Mouse (Mus musculus) midbrain, embryonic 15.5 days (tissue): ENCODE data around the gene Ctps2. TPM values are rescaled to one million over a fixed set of nuclear protein-coding genes. Genes with fewer than 3 reads are reported as not detected.
A peak's percentile ranks its signal among the peaks of the same experiment; 100 is the strongest.

Experiments
- ATAC-seq: fragments of 200-750 bp; cut with Nextera tagmentation; replicated peaks from 2 replicates; pipeline ENCODE4 v1.8.0; 2017; ENCODE audit warnings: moderate TSS enrichment
- H3K27ac ChIP-seq: fragments of 300-500 bp; sonication (generic); 2 replicates; pipeline ENCODE4 v1.5.1; 2015; ENCODE audit warnings: mild to moderate bottlenecking, inconsistent platforms
- H3K27me3 ChIP-seq: fragments of 300-500 bp; sonication (generic); replicated peaks from 2 replicates; pipeline ENCODE4 v1.6.1; 2015; ENCODE audit warnings: inconsistent platforms
- H3K36me3 ChIP-seq: fragments of 300-500 bp; sonication (generic); replicated peaks from 2 replicates; pipeline ENCODE4 v1.6.1; 2015; ENCODE audit warnings: inconsistent platforms
- H3K4me1 ChIP-seq: fragments of 300-500 bp; sonication (generic); 2 replicates; pipeline ENCODE4 v1.6.1; 2015; ENCODE audit warnings: inconsistent platforms
- H3K4me2 ChIP-seq: fragments of 300-500 bp; sonication (generic); 2 replicates; pipeline ENCODE4 v1.6.1; 2015; ENCODE audit warnings: inconsistent platforms, mild to moderate bottlenecking, moderate library complexity
- H3K4me3 ChIP-seq: fragments of 300-500 bp; sonication (generic); 2 replicates; pipeline ENCODE4 v1.5.1; 2015; ENCODE audit warnings: mild to moderate bottlenecking, inconsistent platforms
- H3K9ac ChIP-seq: fragments of 300-500 bp; sonication (generic); 2 replicates; pipeline ENCODE4 v1.6.1; 2015; ENCODE audit warnings: mild to moderate bottlenecking, inconsistent platforms
- H3K9me3 ChIP-seq: fragments of 300-500 bp; sonication (generic); 2 replicates; pipeline ENCODE4 v1.6.1; 2016; ENCODE audit warnings: inconsistent platforms
- WGBS: fragments of 180-500 bp; shearing (Covaris S2); methylation state at CpG from one replicate; pipeline ENCODE4 v1.1.7; 2015; ENCODE audit warnings: mixed read lengths; 5-methylcytosine and 5-hydroxymethylcytosine counted together
- microRNA counts: library from miRNA; unstranded; fragments of <30 nt; microRNA quantifications from one replicate; lab custom pipeline; 2016
- microRNA-seq: library from miRNA; unstranded; fragments of <30 nt; microRNA quantifications from one replicate; pipeline ENCODE4, GENCODE M21; 2016
- polyA plus RNA-seq: library from polyadenylated mRNA; unstranded; fragments of >200 nt; fragmentation: Nextera tagmentation; extraction: Ambion mirVana; gene quantifications from 2 replicates; pipeline ENCODE4 v1.2.1, GENCODE M21; 2015

The Ctps2 gene
- polyA plus RNA-seq, 1 experiment from 2014 or later = 101 TPM

DNA sequence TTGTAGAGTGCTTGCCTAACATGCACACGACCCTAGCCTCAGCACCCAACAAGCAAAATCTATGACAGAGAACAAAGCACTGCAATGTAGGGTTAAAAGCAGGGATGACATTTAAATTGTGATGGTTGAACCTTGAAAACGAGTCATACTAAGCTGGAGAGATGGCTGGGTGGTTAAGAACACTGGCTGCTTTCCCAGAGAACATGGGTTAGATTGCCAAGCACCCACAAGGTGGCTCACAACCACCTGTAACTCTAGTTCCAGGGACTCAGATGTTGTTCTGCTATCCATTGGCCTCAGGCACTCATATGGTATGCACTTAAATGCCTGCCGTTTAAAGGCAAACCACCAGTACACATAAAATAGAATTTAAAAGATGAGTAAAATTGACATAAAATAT is 91.1 kb downstream of the Ctps2 start:
- H3K27me3 ChIP-seq = no peaks in the 10 kb centered on the region
- H3K9ac ChIP-seq = no peak overlapping the region
- H3K4me3 ChIP-seq = no peak overlapping the region
- 84% methylated on average over 3 of the region's 3 CpGs for WGBS
- no peak overlapping the region for H3K27ac ChIP-seq
- no peaks in the 10 kb centered on the region for H3K9me3 ChIP-seq
- H3K36me3 ChIP-seq = no peaks in the 10 kb centered on the region
- H3K4me2 ChIP-seq = no peak overlapping the region
- no peak for ATAC-seq
- no peaks in the 10 kb centered on the region for H3K4me1 ChIP-seq

GRCm38 (mm10) chrX:163027864-163028263 is 126.8 kb downstream of the Ctps2 start:
- H3K27me3 ChIP-seq = peaks cover 4% of the 10 kb centered on the region
- H3K4me2 ChIP-seq = no peak overlapping the region
- H3K4me3 ChIP-seq = no peak overlapping the region
- no peaks in the 10 kb centered on the region for H3K4me1 ChIP-seq
- 0 out of 2 replicates have a peak, but pooled peaks cover 3% of the 10 kb centered on the region for H3K36me3 ChIP-seq
- H3K9ac ChIP-seq = no peak overlapping the region
- H3K27ac ChIP-seq = no peak overlapping the region
- ATAC-seq = no peak
- no peaks in the 10 kb centered on the region for H3K9me3 ChIP-seq

- Histone ChIP-seq H3K36me3 (no peaks in the 10 kb centered on the region), H3K9ac (no peak overlapping the region), H3K27ac (no peak overlapping the region), H3K4me2 (no peak overlapping the region), H3K4me1 (no peaks in the 10 kb centered on the region), H3K27me3 (no peaks in the 10 kb centered on the region; the same call in 1 of the 2 replicates), H3K9me3 (no peaks in the 10 kb centered on the region), H3K4me3 (no peak overlapping the region)
- ATAC-seq = no peak
- WGBS = 45% methylated on average over 3 of the region's 3 CpGs
Measured at GRCm38 (mm10) chrX:163038767-163039166, 137.7 kb downstream of the Ctps2 start.

DNA sequence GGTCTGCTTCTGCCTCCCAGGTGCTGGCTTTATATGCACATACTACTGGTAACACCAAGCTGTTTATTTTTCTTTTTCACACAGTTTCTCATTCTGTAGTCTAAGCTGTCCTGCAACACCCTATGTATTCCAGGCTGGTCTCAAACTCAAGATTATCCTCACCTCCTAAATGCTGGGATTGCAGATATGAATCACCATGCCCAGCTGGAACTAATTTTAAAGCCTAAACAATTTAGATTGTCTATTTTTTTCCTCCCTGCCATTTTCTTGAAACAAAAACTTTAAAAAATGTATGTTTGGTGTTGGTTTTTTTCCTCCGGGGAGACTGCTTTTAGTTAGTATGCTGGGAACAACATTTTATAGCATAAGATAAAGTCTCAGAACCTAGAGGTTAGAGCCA is 141.7 kb downstream of the Ctps2 start:
- Histone ChIP-seq H3K36me3 (no peaks in the 10 kb centered on the region), H3K9ac (no peak overlapping the region), H3K4me3 (no peak overlapping the region), H3K27me3 (peaks cover 10% of the 10 kb centered on the region), H3K4me1 (no peaks in the 10 kb centered on the region), H3K4me2 (no peak overlapping the region), H3K27ac (no peak overlapping the region), H3K9me3 (no peaks in the 10 kb centered on the region)
- WGBS = 90% methylated on average over 1 of the region's 1 CpGs
- no peak for ATAC-seq

GRCm38 (mm10) chrX:163063936-163064335 is 162.9 kb downstream of the Ctps2 start:
- ATAC-seq = no peak
- WGBS = 73% methylated on average over 1 of the region's 1 CpGs
- no peak overlapping the region for H3K4me3 ChIP-seq
- no peaks in the 10 kb centered on the region for H3K36me3 ChIP-seq
- no peaks in the 10 kb centered on the region for H3K9me3 ChIP-seq
- peaks cover 7% of the 10 kb centered on the region; the same call in 1 of the 2 replicates for H3K27me3 ChIP-seq
- H3K9ac ChIP-seq = no peak overlapping the region
- no peak overlapping the region for H3K27ac ChIP-seq
- H3K4me1 ChIP-seq = no peaks in the 10 kb centered on the region
- no peak overlapping the region for H3K4me2 ChIP-seq

MicroRNA genes within 50 kb of the gene (microRNA counts, 519-probe panel; counts per million panel counts)
- microRNA mmu-miR-3473 (lab: Ali Mortazavi, UCI) = 2,548 counts per million, percentile 52 among the panel's probes with 10 or more counts

Small RNAs within 50 kb of the gene (microRNA-seq; reads per million reads assigned to microRNA genes)
- not detected for gene Mir3473a

Other genes with a start within 250 kb of the Ctps2 start
- gene Rbbp7, start 140.8 kb upstream of the Ctps2 start, polyA plus RNA-seq = 201 and 210 TPM in 2 replicates
- gene Txlng, start 71.8 kb upstream of the Ctps2 start, polyA plus RNA-seq = 11.5 and 11.6 TPM in 2 replicates
- gene Syap1, start 12.8 kb upstream of the Ctps2 start, polyA plus RNA-seq = 30.6 and 30.7 TPM in 2 replicates
- 0.55 TPM in 1 of 2 replicates, not detected in the other for gene S100g, start 63.4 kb downstream of the Ctps2 start, polyA plus RNA-seq